Mouse (Mus musculus) monocyte, adult 59 days (primary cell): ENCODE data around the gene Samd13. TPM values are rescaled to one million over a fixed set of nuclear protein-coding genes. Genes with fewer than 3 reads are reported as not detected.

Source experiments
- total RNA-seq, 2 experiments: library from RNA; stranded (reverse); gene quantifications; one replicate each; pipeline ENCODE4 v1.2.4; 2023

The Samd13 gene
- total RNA-seq: not detected

GRCm38 (mm10) chr3:146684811-146685675 is at the start of gene Samd13:
Gene Samd13 (minus strand): TSS chr3:146685592.

GRCm38 (mm10) chr3:146651217-146651616 is 34.2 kb downstream of the Samd13 start, which contains the start of gene 4930503B20Rik:
Gene 4930503B20Rik (minus strand): TSS chr3:146651317.

GRCm38 (mm10) chr3:146615496-146615895 is 69.9 kb downstream of the Samd13 start, which contains the start of gene Dnase2b:
Gene Dnase2b (minus strand): TSS chr3:146615596.

Other genes with a start within 250 kb of the Samd13 start
- gene Ctbs, start 235.8 kb downstream of the Samd13 start, total RNA-seq: 10 to 100 TPM; 22.6 to 23.7 TPM
- 1 to 10 TPM; 4.3 TPM for gene Spata1, start 185.8 kb downstream of the Samd13 start, total RNA-seq
- 100 to 1,000 TPM; 287 to 290 TPM for gene Gng5, start 185.8 kb downstream of the Samd13 start, total RNA-seq
- gene Rpf1, start 164.2 kb downstream of the Samd13 start, total RNA-seq: 10 to 100 TPM; 52.3 to 61.4 TPM
- gene Uox, start 115.2 kb downstream of the Samd13 start, total RNA-seq: not detected
- not detected for gene Dnase2b, start 70.0 kb downstream of the Samd13 start, total RNA-seq
- gene 4930503B20Rik, start 34.3 kb downstream of the Samd13 start, total RNA-seq: not detected
- gene Prkacb, start 127.4 kb upstream of the Samd13 start, total RNA-seq: 10 to 100 TPM; 56.7 to 56.8 TPM
- gene Ttll7, start 166.8 kb upstream of the Samd13 start, total RNA-seq: not detected